Mouse (Mus musculus) embryo, embryonic 11.5 days (tissue): ENCODE measurements at regions not wholly inside any gene's neighbourhood (a gene's known extent, or its start where the extent isn't known, plus 50 kb on each side); places are given as distances from the start of the nearest gene placed in this dataset.

Experiments used
- DNase-seq: peaks from one replicate; pipeline ENCODE4 v3.0.0-alpha.2; 2012; ENCODE audit warnings: low read depth, low spot score

DNA sequence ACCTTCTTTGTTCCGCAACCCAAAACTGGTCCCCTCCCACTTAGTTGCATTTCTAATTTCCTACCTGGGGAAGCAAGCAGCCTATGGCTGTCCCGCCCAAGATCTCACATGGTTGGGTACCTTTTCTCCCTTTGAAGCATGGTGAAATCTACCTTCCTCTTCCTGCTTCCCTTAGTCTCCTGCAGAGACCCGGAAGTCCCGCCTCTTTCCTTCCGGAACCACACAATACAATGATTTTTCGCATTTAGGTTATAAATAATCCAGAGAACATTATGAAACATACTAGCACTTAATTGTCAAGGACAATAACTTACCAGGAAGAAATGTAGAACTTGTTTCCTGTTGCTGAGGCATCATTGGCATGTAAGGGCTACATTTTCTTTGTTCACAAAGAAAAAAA lies 58.8 kb downstream of the 1700009N14Rik start:
- DNase-seq = no peak

DNA sequence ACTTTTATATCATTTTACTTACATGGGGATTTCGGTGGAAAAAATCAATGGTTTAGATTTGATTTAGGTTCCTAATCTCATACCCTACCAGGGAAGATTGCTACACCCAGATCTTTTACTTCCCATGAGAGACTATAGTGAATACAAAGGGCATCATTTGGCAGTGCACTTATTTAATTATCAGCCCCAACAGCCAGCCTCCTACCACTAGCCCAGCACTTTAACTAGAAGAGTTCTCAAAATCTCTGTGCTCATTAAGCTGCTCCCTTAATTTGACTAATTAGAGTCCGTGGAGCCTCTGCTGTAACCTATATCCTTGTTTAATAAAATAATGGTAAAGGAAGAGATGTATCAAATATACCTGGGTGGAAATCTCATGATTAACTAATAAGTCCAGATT lies 77.4 kb downstream of the 1700009N14Rik start:
- no peak for DNase-seq

DNA sequence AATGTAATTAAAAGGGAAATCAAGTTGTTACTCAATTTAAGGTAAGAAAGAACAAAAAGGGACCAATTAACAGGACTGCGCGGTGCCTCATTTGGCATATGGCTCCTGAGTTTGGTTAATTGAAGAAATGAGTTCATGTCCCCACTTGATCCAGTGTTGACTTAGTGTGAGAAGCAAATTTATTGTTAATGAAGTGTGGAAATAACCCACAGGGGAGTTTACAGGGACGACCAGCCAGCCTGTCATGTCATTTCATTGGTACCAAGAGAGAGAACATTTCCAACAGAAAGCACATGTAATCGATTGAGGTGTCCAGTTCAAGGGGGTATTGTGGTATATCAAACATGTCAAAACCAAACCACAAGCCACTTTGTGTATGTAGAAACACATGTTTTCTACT lies 78.6 kb downstream of the 1700009N14Rik start:
- DNase-seq = no peak

DNA sequence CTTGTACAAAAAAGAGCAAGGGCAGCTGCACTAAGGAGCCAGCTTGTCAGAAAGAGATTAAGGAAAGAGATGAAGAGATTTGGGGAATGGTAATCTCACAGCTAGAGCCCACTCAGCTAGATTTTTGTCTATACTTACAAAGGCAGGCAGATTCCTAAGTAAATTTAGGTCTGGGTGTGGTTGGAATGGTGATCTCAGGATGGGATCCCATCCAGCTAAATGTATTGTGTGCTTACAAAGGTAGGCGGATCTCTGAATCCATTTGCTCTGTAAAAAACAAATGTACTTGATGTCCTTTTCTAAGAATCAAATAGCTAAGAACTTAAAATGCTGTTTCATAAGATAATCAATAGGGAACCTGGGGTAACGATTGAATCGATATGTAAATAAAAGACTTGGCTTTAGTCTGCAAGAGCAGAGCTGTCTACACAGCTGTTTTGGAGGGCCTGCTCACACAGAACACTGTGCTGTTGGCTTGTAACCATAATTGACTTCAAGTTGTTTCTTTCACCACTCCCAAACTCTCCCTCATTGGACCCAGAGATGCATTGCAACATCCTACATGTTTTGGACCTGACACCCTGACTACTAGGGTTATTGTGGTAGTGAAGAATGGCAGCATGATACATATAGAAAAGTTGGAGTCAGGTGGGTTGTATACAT lies 106.1 kb downstream of the 1700009N14Rik start:
- DNase-seq = no peak

DNA sequence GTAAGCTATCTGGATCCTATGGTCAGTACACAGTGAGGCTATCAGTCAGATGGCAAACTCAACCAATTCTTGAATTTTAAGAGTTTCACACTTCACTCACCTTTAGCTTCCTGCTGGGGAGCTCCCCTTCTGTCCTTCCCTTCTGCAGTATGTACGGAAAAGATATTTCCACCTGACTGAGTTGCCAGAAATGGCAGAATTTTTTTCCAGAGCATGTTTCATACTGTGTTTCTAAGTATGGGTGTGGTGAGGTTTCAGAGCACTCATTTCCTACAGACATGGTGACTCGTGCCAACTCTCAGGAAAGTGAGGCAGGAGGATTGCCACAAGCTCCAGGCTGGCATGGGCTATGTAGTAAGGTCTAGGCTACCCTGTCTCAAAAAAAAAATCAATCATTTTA lies 147.3 kb downstream of the 1700009N14Rik start:
- no peak for DNase-seq

DNA sequence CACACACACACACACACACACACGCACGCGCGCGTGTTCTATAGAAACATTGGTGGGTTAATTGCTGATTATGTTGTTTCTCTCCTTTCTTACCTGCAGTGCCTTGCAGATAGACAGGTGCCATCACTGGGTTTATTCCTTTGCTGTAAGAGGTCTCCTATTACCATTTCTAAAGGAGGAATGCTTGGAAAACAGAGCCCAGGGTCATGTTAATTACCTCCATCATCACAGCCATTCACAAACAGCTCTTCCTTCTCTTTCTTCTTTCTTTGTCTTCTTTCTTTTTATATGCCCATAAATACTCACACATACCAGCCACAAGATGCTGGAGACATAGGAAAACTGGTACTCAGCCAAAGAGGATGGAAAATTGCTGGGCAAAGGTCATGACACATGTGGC lies 155.0 kb downstream of the 1700009N14Rik start:
- DNase-seq = no peak

DNA sequence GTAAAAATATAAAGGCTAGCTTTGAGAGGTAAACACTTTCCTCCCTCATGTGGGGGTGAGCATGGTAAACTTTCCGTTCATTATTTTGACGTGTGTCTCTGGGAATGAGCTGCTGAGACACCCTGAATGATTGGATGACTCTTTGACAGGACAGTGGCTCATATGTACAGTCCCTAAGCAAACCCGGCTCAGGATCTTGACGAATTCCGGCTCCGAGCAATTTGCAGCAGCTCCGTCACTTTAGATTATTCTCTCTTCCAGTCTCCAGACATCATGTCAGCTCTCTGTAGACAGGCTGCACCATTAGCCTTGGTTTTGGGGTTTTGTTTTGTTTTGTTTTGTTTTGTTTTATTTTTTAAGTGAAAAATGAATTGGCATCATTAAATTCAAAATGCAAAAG lies 194.0 kb downstream of the 1700009N14Rik start:
- no peak for DNase-seq

DNA sequence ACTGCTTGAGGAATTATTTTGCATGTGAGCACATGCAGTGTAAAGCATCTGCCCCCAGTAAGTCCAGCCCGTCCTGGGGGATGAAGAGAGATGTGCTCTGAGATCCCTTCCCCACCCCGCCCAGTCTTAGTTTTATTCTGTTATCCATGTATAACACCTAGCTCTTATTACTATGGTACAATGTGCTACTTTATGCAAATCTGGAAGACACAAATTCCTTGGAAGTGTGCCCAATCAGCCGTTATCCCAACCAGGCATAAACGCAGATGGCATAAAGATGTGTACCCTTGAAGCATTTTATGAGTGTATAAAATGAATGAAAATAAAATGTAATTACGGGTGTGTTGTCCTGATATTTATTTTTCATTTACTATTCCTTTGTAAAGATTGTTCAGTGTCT lies 194.8 kb downstream of the 1700009N14Rik start:
- DNase-seq = no peak

DNA sequence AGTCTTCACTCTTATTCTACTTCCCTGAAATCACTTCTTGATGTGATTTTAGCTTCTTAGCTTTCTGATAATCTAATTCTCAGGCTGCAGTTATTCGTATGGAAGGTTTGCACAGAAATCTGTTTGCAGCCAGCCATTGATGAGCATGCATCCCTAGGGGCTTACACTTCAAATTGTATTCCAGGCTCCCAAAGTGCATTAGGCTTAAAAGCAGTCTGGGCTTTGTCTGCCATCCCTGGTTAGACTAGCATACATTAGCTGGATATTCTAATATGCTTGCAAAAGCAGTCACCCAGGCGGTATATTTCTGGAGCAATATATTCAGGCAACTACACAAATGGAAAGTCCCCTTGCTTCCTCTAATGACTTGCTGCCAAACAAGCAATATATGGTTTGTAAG lies 210.4 kb downstream of the 1700009N14Rik start:
- no peak for DNase-seq

DNA sequence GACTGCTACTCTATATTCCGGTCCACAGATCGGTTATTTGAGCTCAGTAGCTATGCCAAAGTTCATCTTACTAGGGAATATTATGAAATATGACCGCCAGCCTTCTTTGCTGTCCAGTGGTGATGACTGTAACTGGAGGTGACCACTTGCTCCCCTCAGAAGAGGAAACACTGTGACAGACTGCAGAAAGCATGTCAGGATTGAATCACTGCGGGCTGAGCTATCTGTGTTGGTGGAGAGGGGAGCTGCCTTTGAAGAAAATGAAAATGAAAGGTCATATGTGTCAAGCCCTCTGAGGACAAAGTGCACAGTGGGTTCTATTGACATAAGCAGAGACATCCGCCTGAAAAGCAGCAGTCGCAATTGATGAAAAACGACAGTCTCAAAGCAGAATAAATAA lies 222.5 kb downstream of the 1700009N14Rik start:
- DNase-seq = no peak

DNA sequence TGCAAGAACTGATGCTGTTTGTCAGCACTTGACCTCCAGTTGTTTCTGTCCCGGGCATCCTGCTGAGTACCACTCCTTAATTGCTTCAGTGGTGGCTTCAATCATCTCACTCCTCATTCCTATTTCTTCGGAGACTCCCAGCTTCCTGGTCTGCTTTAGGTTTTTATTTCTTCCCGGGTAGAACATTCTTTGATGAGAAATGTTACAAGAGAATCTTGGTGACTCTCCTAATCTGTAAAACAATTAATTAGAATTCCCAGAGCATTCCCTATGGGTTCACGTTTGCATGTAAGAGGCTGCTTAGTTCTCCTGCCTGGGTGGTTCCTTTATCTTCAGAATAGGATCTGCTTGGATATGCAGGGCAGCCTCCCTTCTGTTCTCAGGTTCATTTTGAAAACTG lies 245.1 kb downstream of the 1700009N14Rik start:
- no peak for DNase-seq

DNA sequence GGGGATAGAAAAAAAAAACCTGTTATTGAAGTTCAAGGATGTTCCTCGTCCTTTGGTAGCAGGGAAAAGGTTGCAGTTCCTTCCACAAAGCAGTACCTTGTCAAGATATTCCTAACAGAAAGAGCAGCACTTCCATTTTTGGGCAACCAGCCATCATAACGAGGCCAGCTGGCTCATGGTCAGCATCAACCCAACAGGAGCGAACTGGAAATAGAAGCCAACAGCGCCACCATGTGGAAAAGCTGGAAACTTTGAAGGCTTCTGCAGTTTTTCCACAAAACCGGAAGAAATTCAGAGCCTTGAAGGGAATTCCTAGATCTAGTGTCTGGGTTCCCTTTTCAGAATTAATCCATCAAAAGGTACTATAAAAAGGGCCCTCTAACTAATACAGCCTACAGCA lies 247.5 kb downstream of the 1700009N14Rik start:
- DNase-seq = peak; percentile 22

DNA sequence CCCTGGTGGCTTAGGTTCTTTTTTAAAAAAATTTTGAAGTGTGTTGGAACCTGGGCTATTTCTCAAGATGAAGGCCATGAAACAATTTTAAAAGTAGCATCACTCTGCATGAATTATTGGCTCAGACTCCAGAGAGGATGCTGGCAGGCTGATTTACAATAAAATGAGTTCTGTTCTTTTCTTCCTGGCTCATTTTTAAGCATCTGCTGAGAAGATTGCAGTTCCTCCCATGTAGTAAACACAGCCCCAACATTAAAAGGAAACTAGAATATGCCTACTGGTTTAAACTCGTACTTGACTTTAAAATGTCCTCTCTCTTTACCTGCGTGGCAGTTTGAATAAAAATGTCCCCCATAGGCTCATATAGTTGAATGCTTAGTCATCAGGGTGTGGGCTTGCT lies 249.3 kb downstream of the 1700009N14Rik start:
- DNase-seq = no peak

DNA sequence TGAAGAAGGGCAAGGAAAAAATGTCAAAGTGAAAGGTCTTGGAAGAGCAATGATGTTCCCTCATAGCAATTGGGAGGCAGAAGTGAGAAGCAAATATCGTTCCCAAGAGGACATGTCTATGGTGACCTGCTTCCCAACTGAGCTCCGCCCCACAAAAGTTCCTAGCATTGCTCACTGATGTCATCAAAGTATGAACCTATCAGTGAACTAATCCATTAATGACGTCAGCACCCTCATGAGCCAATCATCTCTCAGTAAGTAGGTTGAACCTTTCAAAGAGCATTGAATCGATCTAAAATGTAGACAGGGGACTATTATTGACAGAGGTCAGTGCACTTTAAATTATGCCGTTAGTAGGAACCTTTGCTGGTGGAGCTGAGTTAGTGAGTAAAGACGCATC lies 267.4 kb downstream of the 1700009N14Rik start:
- DNase-seq = no peak

DNA sequence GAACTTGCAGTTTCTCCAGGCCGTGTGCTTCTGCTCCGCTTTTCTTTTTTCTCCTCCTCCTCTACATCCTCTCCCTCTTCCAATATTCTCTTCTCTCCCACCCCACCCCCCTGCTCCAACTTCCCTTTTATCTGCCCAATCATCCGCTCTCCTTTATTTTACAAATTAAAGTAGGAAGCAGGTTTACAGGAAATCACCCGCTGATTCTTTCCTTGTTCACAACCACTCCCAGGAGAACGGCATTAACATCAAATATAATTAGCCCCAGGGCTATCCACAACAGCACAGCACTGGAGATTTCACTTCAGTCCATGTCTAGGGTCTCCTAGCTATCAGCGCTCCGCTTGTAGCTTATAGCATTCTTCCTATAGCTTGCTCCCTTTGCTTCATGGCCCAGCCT lies 268.6 kb downstream of the 1700009N14Rik start:
- no peak for DNase-seq

DNA sequence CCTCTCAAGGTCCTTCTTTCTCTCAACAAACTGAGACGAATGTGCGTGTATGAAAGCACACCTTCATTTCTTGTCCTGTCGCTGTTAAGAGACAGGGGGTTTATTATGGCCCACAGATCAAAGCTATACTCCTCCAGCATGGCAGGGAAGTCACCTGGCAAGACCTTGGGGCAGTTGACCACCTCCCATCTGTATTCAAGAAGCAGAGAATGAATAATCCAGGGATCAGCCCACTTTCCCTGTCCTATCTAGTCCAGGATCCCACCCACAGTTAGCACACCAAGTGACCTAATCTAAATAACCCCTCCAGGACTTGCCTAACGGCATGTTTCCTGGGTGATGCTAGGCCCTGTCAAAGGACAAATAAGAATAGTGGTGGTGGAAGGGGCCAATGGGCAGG lies 269.9 kb downstream of the 1700009N14Rik start:
- DNase-seq = no peak

DNA sequence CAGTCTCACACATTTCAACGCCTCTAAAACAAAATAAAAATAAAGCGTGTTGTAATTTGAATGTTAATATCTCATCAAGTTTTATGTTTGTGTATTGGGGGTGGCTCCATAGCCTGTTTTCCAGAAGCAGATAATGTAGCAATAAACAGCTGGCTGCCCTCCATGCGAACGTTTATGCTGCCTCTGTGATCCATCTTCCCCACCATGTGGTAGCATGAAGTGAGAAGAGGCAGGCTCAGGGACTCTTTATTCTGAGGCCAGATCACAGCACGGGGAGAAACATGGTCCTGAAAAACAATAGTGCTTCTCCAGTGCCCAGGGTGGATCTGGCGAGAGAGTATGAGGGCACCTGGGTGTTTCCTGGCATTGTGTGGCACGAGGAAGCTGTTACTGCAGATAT lies 271.4 kb downstream of the 1700009N14Rik start:
- DNase-seq = no peak

DNA sequence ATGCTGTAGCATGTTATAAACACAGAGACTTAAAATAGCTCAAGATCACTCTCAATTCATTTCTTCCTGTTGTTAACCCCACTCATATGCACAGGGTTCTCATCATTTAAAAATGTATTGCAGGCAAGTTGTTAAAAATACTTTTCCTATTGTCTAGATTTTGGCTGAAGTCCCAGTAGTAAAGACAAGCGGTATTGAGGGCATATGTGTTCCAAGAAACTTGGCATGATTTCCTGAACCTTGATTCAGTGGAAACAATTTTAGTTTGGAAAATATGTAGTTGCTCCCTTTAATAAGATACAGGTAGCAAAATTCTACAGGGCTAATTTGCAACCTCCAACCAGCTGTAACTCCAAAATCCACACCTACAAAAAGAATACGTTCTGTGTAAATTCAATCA lies 315.5 kb downstream of the 1700009N14Rik start:
- no peak for DNase-seq

DNA sequence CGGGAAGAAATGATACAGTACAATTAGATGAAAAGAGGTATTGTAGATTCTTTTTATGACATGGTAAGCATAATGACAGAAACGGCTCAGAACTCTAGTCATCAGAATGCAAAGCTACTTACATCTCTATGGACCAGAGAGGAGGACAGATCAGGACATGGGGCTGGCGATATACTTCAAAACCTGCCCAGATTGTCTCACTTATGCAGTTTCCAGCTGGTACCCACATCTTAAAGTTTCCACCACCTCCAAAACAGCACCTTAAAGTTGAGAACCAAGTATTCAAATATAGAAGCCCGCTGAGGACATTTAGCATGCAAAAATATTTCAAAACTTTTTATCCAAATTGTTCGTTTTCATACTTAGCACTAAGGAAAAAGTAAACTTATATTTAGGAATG lies 341.0 kb downstream of the 1700009N14Rik start:
- DNase-seq = no peak

DNA sequence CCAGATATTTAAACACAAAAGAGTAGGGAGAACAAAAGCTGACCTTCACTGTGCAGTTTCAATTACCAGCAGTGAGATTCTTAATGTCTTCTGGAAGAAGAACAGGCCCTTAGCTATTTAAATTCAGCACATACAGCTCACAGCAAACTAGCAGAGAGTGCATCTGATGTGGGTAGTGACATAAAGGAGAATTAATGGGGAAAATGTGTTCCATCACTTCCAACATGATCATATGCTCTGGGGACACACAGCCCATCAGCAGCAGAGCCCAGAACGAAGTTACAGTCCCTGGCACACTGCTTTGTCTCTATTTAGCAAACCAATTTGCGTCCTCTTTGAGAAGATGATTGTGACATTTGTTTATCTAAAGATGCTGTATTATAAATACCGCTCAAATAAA lies 332.9 kb upstream of the Aco1 start:
- no peak for DNase-seq

DNA sequence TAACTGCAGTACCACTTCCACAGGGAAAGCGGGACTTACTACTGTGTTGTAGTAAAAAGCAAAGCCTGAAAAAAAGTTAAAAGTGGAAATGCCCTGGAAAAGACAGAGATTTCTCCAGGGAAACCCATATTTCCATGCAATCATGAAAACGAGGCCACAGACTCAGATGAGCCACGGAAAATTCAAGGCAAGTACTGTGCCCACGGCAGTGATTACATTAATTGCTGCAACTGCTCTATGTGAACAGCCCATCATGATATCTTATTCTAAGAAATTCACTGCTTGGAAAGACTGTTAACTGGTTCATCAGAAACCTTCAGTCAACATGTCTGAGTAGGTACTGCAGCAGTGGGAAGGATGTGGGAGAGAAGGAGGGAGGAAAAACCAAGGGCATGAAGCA lies 330.1 kb upstream of the Aco1 start:
- DNase-seq = no peak

DNA sequence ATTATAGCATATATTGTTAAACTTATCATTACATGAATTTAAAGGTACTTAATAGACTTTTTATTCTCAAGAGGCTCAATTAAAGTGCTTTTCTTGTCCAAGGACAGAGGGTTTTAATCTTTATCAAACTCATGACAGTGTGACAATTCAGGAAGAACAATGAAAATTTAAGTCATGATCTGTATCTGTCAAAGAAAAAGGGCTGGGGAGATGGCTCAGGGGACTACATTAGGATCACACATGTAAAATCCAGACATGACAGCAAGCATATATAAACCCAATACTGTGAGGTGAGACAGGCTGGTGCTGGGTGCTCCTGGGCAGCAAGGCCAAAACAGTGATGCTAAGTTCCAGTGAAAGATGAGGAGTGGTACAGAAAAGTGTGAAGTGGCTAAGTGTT lies 327.3 kb upstream of the Aco1 start:
- no peak for DNase-seq

DNA sequence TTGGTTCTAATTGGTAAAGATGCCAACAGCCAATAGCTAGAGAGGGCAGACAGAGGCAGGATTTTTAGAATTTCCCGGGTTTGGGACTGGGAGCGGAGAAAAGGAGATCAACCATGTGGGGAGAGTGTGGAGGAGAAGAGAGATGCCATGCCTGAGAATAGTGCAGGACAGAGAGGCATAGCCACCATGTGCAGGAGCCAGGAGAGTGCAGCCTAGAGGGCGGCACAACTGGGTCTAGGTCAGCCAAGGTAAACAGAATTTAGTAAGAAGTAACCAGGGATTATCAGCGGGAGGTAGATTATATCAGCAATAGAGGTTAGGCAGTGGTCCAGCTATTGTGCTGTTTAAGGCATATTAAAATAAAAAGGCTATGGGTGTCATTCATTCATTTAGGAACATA lies 325.2 kb upstream of the Aco1 start:
- DNase-seq = no peak

DNA sequence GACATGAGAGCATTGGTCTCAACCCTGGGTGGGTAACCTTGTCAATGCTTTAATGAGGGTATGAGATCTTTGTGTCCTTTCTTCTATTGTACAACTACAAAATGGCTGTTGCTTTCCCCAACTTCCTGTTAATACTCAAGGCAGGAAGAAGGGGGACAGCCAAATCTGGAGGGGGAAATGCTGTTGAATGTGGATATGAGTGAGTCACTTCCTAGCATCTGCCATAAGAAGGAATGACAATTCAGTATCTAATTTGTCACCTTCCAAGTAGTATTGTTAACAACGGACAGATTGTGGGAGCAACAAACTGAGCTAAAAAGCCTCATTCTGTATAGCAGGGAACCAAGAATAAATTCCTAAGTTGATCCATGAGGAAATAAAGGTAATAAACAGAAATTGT lies 309.2 kb upstream of the Aco1 start:
- DNase-seq = no peak
